Mouse (Mus musculus) hindbrain, embryonic 14.5 days (tissue): ENCODE measurements around the gene Me3. TPM values are rescaled to one million over a fixed set of nuclear protein-coding genes. Genes with fewer than 3 reads are reported as not detected.

Source experiments
- ATAC-seq: fragments of 200-750 bp; cut with Nextera tagmentation; 2 replicates; pipeline ENCODE4 v1.8.0; 2017; ENCODE audit warnings: moderate number of reproducible peaks, mild to moderate bottlenecking, moderate TSS enrichment, moderate library complexity; ENCODE audit not compliant: low FRiP score
- DNase-seq: peaks from one replicate; pipeline ENCODE4 v3.0.0-alpha.2; 2015; ENCODE audit warnings: low spot score
- H3K27ac ChIP-seq: fragments of 300-500 bp; sonication (generic); 2 replicates; pipeline ENCODE4 v1.5.1; 2014; ENCODE audit warnings: mild to moderate bottlenecking, moderate library complexity
- H3K27me3 ChIP-seq: fragments of 300-500 bp; sonication (generic); 2 replicates; pipeline ENCODE4 v1.6.1; 2014; ENCODE audit warnings: mild to moderate bottlenecking, low read length, mixed read lengths; ENCODE audit not compliant: control insufficient read depth, insufficient read depth
- H3K36me3 ChIP-seq: fragments of 300-500 bp; sonication (generic); replicated peaks from 2 replicates; pipeline ENCODE4 v1.6.1; 2014; ENCODE audit not compliant: control insufficient read depth, insufficient read depth
- H3K4me1 ChIP-seq: fragments of 300-500 bp; sonication (generic); replicated peaks from 2 replicates; pipeline ENCODE4 v1.6.1; 2014; ENCODE audit warnings: antibody characterized with exemption, low read length, mixed read lengths; ENCODE audit not compliant: control insufficient read depth, insufficient read depth
- H3K4me2 ChIP-seq: fragments of 300-500 bp; sonication (generic); replicated peaks from 2 replicates; pipeline ENCODE4 v1.6.1; 2014; ENCODE audit warnings: mild to moderate bottlenecking, moderate library complexity
- H3K4me3 ChIP-seq: fragments of 300-500 bp; sonication (generic); replicated peaks from 2 replicates; pipeline ENCODE4 v1.5.1; 2014; ENCODE audit warnings: mild to moderate bottlenecking, low read length
- H3K9ac ChIP-seq: fragments of 300-500 bp; sonication (generic); 2 replicates; pipeline ENCODE4 v1.6.1; 2014
- H3K9me3 ChIP-seq: fragments of 300-500 bp; sonication (generic); 2 replicates; pipeline ENCODE4 v1.6.1; 2016; ENCODE audit warnings: low read length; ENCODE audit not compliant: control insufficient read depth
- WGBS: fragments of 180-500 bp; shearing (Covaris S2); extraction: QIAGEN DNeasy Blood & Tissue Kit; methylation state at CpG from one replicate; pipeline ENCODE4 v1.1.7; 2014; 5-methylcytosine and 5-hydroxymethylcytosine counted together
- polyA plus RNA-seq: library from polyadenylated mRNA; unstranded; fragments of >200 nt; fragmentation: Nextera tagmentation; extraction: Ambion mirVana; gene quantifications from 2 replicates; pipeline ENCODE4 v1.2.1, GENCODE M21; 2014

Me3 gene
- polyA plus RNA-seq, 1 experiment from 2014 or later = 12.2 TPM

GRCm38 (mm10) chr7:89748415-89748814 lies 116.2 kb downstream of the Me3 start:
- Histone ChIP-seq H3K4me3 (no peak overlapping the region), H3K9me3 (no peaks in the 10 kb centered on the region), H3K9ac (no peak overlapping the region), H3K4me2 (no peak overlapping the region), H3K4me1 (no peaks in the 10 kb centered on the region), H3K27ac (no peak overlapping the region), H3K36me3 (no peaks in the 10 kb centered on the region), H3K27me3 (no peaks in the 10 kb centered on the region)
- no peak for ATAC-seq
- WGBS = 52% methylated on average over 7 of the region's 7 CpGs
- DNase-seq = no peak

GRCm38 (mm10) chr7:89749183-89749582 lies 117.0 kb downstream of the Me3 start:
- H3K9ac ChIP-seq = no peak overlapping the region
- DNase-seq = no peak
- no peaks in the 10 kb centered on the region for H3K4me1 ChIP-seq
- H3K9me3 ChIP-seq = no peaks in the 10 kb centered on the region
- no peak overlapping the region for H3K27ac ChIP-seq
- no peak overlapping the region for H3K4me2 ChIP-seq
- ATAC-seq = no peak
- no peaks in the 10 kb centered on the region for H3K36me3 ChIP-seq
- no peaks in the 10 kb centered on the region for H3K27me3 ChIP-seq
- WGBS = 34% methylated on average over 2 of the region's 2 CpGs
- no peak overlapping the region for H3K4me3 ChIP-seq

- H3K9me3 ChIP-seq = no peaks in the 10 kb centered on the region
- H3K4me2 ChIP-seq = no peak overlapping the region
- H3K4me3 ChIP-seq = no peak overlapping the region
- H3K4me1 ChIP-seq = peaks cover 5% of the 10 kb centered on the region; the same call in 1 of the 2 replicates
- no peak for DNase-seq
- no peak overlapping the region for H3K9ac ChIP-seq
- WGBS = 10% methylated on average over 5 of the region's 5 CpGs
- no peak overlapping the region for H3K27ac ChIP-seq
- ATAC-seq = peak; percentile 67; the same call in 1 of the 2 replicates
- no peaks in the 10 kb centered on the region for H3K36me3 ChIP-seq
- no peaks in the 10 kb centered on the region for H3K27me3 ChIP-seq
Observed at GRCm38 (mm10) chr7:89766678-89767508, 134.7 kb downstream of the Me3 start.

GRCm38 (mm10) chr7:89769106-89769896 lies 137.1 kb downstream of the Me3 start:
- ATAC-seq (no peak), DNase-seq (no peak)
- Histone ChIP-seq H3K36me3 (no peaks in the 10 kb centered on the region), H3K4me1 (peaks cover 5% of the 10 kb centered on the region; the same call in 1 of the 2 replicates), H3K9me3 (no peaks in the 10 kb centered on the region), H3K27me3 (no peaks in the 10 kb centered on the region), H3K4me2 (no peak overlapping the region), H3K27ac (no peak overlapping the region), H3K4me3 (no peak overlapping the region), H3K9ac (no peak overlapping the region)
- 38% methylated on average over 9 of the region's 9 CpGs for WGBS

- no peak for ATAC-seq
- H3K36me3 ChIP-seq = no peaks in the 10 kb centered on the region
- no peak overlapping the region for H3K4me3 ChIP-seq
- DNase-seq = no peak
- WGBS = 48% methylated on average over 6 of the region's 6 CpGs
- no peak overlapping the region for H3K9ac ChIP-seq
- H3K4me2 ChIP-seq = no peak overlapping the region
- H3K27me3 ChIP-seq = no peaks in the 10 kb centered on the region
- no peaks in the 10 kb centered on the region for H3K9me3 ChIP-seq
- no peak overlapping the region for H3K27ac ChIP-seq
- peaks cover 5% of the 10 kb centered on the region; the same call in 1 of the 2 replicates for H3K4me1 ChIP-seq
Observed at GRCm38 (mm10) chr7:89770021-89770420, 137.8 kb downstream of the Me3 start.

- no peak overlapping the region for H3K27ac ChIP-seq
- no peak overlapping the region for H3K4me2 ChIP-seq
- ATAC-seq (no peak), DNase-seq (no peak)
- H3K9me3 ChIP-seq = no peaks in the 10 kb centered on the region
- no peak overlapping the region for H3K9ac ChIP-seq
- no peaks in the 10 kb centered on the region for H3K36me3 ChIP-seq
- H3K4me3 ChIP-seq = no peak overlapping the region
- H3K4me1 ChIP-seq = no peaks in the 10 kb centered on the region
- H3K27me3 ChIP-seq = no peaks in the 10 kb centered on the region
- 87% methylated on average over 5 of the region's 5 CpGs for WGBS
Observed at GRCm38 (mm10) chr7:89772906-89773305, 140.7 kb downstream of the Me3 start.

- no peak; the same call in 1 of the 2 replicates for ATAC-seq
- H3K4me3 ChIP-seq = no peak overlapping the region
- DNase-seq = no peak
- WGBS = 58% methylated on average over 3 of the region's 3 CpGs
- H3K4me2 ChIP-seq = no peak overlapping the region
- no peaks in the 10 kb centered on the region for H3K36me3 ChIP-seq
- no peaks in the 10 kb centered on the region for H3K9me3 ChIP-seq
- H3K27me3 ChIP-seq = no peaks in the 10 kb centered on the region
- H3K9ac ChIP-seq = no peak overlapping the region
- H3K27ac ChIP-seq = no peak overlapping the region
- H3K4me1 ChIP-seq = no peaks in the 10 kb centered on the region
Observed at GRCm38 (mm10) chr7:89773352-89773921, 141.2 kb downstream of the Me3 start.

GRCm38 (mm10) chr7:89773926-89774325 lies 141.7 kb downstream of the Me3 start:
- H3K36me3 ChIP-seq = no peaks in the 10 kb centered on the region
- H3K9ac ChIP-seq = no peak overlapping the region
- no peaks in the 10 kb centered on the region for H3K4me1 ChIP-seq
- 11% methylated on average over 2 of the region's 2 CpGs for WGBS
- no peak overlapping the region for H3K4me3 ChIP-seq
- DNase-seq = no peak
- H3K4me2 ChIP-seq = no peak overlapping the region
- H3K9me3 ChIP-seq = no peaks in the 10 kb centered on the region
- no peak overlapping the region for H3K27ac ChIP-seq
- no peaks in the 10 kb centered on the region for H3K27me3 ChIP-seq
- no peak for ATAC-seq

GRCm38 (mm10) chr7:89775848-89776247 lies 143.7 kb downstream of the Me3 start:
- ATAC-seq (peak; percentile 66), DNase-seq (no peak)
- Histone ChIP-seq H3K4me3 (no peak overlapping the region), H3K27ac (no peak overlapping the region), H3K9me3 (no peaks in the 10 kb centered on the region), H3K4me2 (no peak overlapping the region), H3K4me1 (no peaks in the 10 kb centered on the region), H3K36me3 (no peaks in the 10 kb centered on the region), H3K9ac (no peak overlapping the region), H3K27me3 (no peaks in the 10 kb centered on the region)
- 92% methylated on average over 2 of the region's 2 CpGs for WGBS
